Mouse (Mus musculus): ENCODE results near the gene Sema5a.
A peak's percentile ranks its signal among the peaks of the same experiment; 100 is the strongest.

Sema5a gene

GRCm38 (mm10) chr15:32310834-32311233 is 66.2 kb downstream of the Sema5a start:
- DNase-seq, result no peak

DNA sequence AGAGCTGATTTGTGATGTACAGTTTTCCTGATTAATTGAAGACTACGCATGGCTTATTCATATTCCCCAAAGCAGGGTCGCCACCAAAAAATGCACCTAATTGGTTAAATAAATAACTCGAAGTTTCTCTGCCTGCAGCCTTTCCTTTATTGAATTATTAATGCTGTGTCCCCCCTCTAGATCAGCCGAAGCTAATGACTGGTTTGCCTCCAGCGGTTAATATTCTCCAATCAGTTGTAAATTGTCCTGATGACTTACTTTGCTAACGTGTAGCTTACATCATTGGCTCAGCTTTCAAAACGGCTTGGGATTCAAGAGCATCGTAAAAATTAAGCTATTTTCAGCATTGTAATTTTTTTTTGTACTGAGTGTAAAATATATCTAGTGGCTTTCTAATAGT is 66.7 kb downstream of the Sema5a start:
- DNase-seq, result no peak

DNA sequence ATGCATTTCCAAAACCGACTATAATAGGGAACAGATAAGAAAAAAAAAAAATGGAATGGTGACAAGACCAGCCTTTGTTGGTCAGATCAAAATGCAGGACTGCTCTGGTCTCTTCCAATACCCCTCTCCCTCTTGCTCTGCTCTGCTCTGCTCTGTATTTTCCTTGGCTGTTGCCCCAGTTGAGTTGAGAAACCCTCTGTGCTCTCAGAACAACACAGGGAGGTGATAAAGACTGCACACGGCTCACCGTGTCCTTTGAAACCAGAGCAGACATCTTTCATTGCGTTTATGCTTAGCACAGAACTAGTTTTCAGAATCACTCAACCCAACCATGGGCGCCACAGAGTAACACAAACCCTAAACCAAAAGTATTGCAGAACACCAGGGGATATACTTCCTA is 72.5 kb downstream of the Sema5a start:
- DNase-seq, result no peak

DNA sequence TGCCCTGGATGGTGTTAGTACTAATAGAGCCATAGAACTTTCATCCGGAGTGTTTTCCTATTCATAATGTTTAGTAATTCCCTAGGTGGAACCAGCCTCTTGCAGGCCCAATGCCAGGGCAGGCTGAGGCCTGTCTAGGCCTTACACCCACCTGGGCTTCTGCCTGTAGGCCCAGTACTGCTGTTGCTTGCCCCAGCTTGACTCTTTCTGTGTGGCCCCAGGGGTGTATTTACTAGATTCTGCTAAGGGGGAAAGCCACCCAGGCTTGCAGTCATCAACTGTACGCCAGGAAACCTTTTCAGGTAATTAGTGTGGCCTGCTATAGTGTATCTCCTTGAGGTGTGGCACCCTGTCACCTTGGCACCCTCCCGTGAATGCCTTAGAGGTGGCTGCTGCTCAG is 76.1 kb downstream of the Sema5a start:
- no peak for DNase-seq

DNA sequence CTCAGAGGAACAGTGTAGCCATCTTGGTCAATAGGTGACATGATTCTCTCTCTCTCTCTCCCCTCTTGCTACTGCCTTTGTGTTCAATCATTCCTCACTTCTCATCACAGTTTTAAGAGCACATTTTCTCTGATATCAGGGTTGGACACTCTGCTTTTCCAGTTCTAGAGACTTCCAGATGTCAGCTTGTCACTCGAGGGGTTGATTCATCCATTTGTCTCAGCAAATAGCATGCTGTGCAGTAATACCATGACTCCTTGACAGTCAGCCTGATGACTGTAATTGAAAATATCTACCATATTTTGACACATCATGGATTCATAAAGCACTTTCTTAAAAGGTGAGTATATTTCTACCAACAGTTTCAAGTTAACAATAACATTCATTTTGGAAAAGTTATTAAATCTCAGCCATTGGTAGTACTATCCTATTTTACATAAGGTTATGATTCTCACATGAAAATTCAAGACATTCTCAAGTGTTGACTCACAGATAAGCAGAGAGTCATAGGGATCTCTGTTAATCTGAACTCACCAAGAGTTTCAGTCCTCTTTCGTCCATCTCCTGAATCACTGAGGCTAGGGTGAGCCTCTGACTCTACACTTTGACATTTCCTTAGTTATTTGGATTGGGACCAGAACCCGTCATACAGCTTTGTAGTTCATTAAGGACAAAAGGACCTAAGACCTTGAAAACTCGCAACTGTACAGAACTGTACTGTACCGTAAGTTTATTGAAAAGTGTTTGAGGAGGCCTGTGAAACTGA is 78.0 kb downstream of the Sema5a start:
- no peak for DNase-seq

DNA sequence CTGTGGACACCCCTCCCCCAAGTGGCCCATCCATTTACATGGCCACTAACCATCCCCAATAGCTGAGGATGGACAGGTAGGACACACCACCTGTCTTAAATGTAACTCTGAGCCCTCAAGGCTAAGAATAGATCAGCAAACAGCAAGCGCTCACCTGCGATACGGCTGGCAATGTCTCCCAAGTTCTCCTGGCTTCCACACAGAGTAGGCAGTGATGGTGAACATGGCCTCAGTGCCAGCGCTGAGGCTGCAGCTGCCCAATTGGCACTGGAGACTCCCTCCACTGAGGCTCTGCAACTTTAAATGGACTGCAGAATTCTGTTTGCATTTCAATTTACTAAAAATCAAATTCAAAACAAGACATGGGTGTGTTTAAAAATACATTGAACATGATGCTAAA is 78.6 kb downstream of the Sema5a start:
- peak; percentile 74 to 82 for DNase-seq

- DNase-seq, result peak; percentile 45 to 53
Measured at GRCm38 (mm10) chr15:32324105-32324504, 79.5 kb downstream of the Sema5a start.

DNA sequence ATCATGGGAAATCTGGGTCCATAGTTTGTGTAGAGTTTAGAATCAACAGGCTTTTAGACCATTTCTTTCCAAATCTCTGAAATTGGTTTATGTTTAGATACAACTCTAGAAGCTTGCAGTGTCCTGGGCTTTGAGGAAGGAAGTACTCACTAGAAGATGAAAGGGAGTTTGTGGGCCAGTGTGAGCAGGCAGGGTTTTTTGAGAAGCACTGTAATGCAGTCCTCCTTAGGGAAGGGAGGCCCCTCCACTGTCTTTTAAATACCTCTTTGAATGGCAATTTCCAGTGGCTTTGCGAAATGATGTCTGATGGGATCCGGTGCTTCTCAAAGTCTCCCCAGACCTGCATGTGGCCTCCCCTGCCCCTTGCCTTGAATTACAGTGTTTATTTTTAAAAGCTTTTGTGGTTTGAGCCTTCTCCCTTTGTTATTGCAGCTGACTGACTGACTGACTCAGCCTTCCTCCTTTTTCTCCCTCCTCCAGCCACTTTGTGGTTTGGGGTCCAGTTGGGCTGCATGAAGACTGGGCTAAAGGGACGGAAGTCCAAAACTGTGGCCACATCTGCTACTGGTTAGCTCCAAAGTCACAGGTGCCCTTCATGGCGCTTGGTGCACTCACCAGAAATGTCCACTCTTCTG is 83.9 kb downstream of the Sema5a start:
- no peak for DNase-seq

GRCm38 (mm10) chr15:32329670-32330330 is 85.2 kb downstream of the Sema5a start:
- no peak for DNase-seq

DNA sequence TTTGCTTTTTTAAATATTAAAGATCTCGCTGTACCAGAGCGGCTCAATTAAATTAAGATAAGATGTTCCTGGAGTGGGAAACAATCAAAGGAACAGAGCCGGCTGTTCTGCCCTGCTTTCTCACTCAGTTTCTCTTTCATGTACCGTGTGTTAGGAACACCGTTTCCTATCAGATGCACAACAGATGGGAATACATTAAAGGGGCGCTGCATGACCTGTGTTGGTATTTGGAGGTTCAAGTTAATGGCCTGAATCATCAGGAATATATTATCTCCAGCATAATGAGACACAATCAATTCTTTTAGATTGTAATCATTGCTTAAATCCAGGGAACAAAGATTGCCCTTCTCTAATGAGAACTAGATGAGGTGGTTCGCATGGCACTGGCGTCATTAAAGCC is 85.8 kb downstream of the Sema5a start:
- DNase-seq, result no peak

GRCm38 (mm10) chr15:32331037-32331436 is 86.4 kb downstream of the Sema5a start:
- no peak for DNase-seq

- DNase-seq, result no peak
Measured at GRCm38 (mm10) chr15:32333456-32333855, 88.8 kb downstream of the Sema5a start.

DNA sequence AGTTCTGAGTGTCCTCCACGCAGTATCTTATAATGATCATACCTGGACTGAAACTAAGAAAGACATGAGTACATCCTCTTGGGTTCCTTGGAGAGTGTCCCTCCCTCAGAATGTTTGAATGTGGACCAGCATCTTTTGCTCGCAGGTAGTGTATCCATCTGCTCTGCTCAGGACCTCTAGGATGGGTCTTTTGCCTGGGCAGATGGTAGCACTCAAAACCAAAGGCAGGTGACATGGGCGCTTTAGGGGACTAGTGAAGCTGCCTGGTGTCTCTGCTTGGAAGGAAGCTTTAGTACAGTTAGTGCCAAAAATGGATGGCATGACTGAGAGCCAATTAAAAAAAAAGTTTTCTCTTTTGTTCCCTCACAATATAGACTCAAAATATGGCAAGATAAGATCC is 93.2 kb downstream of the Sema5a start:
- peak; percentile 40 to 48 for DNase-seq

- DNase-seq, result no peak
Measured at GRCm38 (mm10) chr15:32338721-32339290, 94.2 kb downstream of the Sema5a start.

GRCm38 (mm10) chr15:32339426-32339825 is 94.8 kb downstream of the Sema5a start:
- DNase-seq, result no peak

DNA sequence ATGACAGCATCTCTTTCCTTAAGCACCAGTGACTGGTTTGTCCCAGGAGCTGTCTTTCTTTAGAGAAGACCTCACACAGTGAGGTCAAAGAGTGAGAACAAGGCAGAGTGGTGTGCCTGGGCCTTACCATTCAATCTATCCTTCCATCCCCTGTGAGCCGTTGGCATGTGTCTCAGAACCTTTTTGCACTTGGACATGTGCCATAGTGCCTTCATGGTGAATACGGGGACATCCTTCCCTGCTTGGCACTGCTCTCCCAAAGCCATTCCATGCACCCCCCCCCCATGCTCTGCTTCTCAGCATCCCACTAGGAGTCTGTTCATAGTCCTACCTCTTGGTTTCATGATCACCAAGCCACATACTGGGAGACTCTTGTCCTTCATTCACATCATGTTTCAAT is 96.8 kb downstream of the Sema5a start:
- DNase-seq, result peak; percentile 39 to 49

DNA sequence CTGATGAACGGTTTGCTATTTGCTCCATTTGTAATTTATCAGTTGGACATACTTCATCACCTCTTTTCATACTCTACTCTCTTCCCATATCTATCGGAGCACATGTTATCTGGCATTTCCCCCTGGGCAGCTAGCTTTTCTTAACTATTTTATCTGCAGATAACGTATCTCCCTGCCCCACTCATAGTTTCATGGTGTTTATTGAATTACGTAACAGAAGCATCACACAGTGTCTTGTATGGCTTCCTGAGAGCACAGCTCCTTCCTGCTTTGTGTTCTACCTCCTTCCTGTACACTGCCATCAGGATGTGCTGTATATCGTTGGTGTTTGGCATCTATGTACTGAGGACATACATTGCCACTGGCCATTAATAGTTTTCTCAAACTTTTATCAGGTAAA is 98.9 kb downstream of the Sema5a start:
- DNase-seq, result no peak

DNA sequence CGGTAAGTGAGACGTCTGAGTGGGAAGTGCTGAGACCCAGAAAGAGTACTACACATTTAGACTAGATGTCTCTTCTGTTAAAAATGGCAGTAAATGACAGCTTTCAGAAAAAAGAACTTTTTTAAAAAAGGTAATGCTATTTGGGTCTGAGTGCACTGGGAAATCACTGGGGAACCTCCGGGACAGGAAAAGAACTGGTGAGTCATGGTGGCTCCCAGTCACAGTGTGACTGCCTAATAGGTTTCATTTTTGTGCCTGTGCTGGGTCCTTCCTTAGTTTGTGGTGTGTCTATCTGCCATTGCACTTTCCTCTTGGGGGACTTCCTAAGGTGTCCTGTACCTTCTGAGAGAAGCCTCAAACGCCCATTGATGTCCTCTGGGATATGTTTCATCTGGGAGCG is 102.7 kb downstream of the Sema5a start:
- no peak for DNase-seq

DNA sequence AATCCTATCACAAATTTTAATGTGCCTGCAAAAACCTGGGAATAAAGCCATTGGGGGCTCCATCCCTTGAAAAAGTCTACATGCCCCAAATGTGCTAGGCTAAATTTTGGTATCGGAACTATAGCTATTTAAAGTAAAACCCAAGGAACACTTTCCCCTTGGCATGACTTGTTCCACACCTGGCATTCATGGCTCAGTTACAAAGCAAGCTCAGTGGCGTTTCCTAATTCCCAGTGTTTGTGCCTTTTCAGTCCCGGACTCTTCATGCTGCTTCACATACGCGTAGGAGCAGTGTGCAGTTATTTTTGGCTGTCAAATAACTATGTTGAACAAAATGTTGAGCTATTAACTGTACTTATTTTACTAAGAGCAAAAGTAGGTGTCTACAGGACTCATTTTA is 104.7 kb downstream of the Sema5a start:
- peak; percentile 42 to 46 for DNase-seq

- no peak for DNase-seq
Measured at GRCm38 (mm10) chr15:32352995-32353394, 108.4 kb downstream of the Sema5a start.

GRCm38 (mm10) chr15:32353513-32353912 is 108.9 kb downstream of the Sema5a start:
- DNase-seq, result no peak

DNA sequence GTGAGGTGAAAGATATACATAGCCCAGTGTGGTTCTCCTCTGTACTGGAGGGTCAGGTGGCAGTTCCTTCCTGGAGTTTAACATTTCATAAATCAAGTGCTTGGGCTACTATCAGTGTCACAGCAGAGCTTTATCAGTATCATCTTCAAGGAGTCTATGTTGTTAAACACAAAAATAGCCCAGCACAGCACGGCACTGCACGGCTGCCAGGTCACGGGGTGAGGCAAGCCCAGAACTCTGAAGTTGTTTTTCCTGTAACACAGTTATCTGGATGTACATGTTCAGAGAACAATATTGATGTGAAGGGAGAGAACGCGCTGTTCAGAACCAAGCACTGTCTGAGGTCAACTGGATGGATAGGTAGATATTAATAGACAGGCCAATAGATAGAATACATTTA is 112.2 kb downstream of the Sema5a start:
- no peak for DNase-seq

DNA sequence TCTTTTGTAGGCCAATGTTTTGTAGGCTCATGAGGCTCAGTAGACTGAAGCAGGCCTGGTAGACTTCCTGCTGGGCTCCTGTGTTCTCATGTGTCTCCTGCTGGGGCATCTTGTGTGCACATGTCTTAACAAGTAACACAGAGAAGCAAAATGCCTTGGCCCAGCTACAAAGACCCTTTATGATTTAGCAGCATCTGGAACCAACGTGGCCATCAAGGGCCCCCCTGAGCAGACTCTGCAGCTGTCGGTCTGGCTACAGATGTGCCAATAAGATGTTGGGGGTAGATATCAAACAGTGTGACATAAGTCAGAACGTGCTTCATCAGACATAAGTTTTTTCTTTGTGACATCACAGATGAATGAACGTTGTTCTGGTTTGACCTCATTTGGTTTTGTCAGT is 123.2 kb downstream of the Sema5a start:
- no peak for DNase-seq

- DNase-seq, result no peak
Measured at GRCm38 (mm10) chr15:32370914-32371313, 126.3 kb downstream of the Sema5a start.

Data from cerebellum, postnatal 25 days (tissue).